Mouse (Mus musculus) embryonic facial prominence, embryonic 15.5 days (tissue): ENCODE results near the gene Gadd45a. TPM values are rescaled to one million over a fixed set of nuclear protein-coding genes. Genes with fewer than 3 reads are reported as not detected.

ENCODE experiments used
- ATAC-seq: fragments of 200-750 bp; cut with Nextera tagmentation; 2 replicates; pipeline ENCODE4 v1.8.0; 2017; ENCODE audit warnings: low read depth, moderate TSS enrichment; ENCODE audit not compliant: insufficient number of reproducible peaks, low FRiP score, low TSS enrichment
- H3K27ac ChIP-seq: fragments of 300-500 bp; sonication (generic); replicated peaks from 2 replicates; pipeline ENCODE4 v1.5.1; 2015; ENCODE audit warnings: mild to moderate bottlenecking, inconsistent platforms
- H3K27me3 ChIP-seq: fragments of 300-500 bp; sonication (generic); 2 replicates; pipeline ENCODE4 v1.6.1; 2015; ENCODE audit warnings: inconsistent platforms
- H3K36me3 ChIP-seq: fragments of 300-500 bp; sonication (generic); 2 replicates; pipeline ENCODE4 v1.6.1; 2015; ENCODE audit warnings: mild to moderate bottlenecking, inconsistent platforms
- H3K4me1 ChIP-seq: fragments of 300-500 bp; sonication (generic); 2 replicates; pipeline ENCODE4 v1.6.1; 2015; ENCODE audit warnings: inconsistent platforms
- H3K4me2 ChIP-seq: fragments of 300-500 bp; sonication (generic); replicated peaks from 2 replicates; pipeline ENCODE4 v1.6.1; 2015; ENCODE audit warnings: mild to moderate bottlenecking, inconsistent platforms
- H3K4me3 ChIP-seq: fragments of 300-500 bp; sonication (generic); replicated peaks from 2 replicates; pipeline ENCODE4 v1.5.1; 2015; ENCODE audit warnings: mild to moderate bottlenecking, inconsistent platforms
- H3K9ac ChIP-seq: fragments of 300-500 bp; sonication (generic); 2 replicates; pipeline ENCODE4 v1.6.1; 2015; ENCODE audit warnings: inconsistent platforms
- H3K9me3 ChIP-seq: fragments of 300-500 bp; sonication (generic); replicated peaks from 2 replicates; pipeline ENCODE4 v1.6.1; 2016; ENCODE audit warnings: inconsistent platforms
- WGBS: fragments of 180-500 bp; shearing (Covaris S2); methylation state at CpG from one replicate; pipeline ENCODE4 v1.1.7; 2015; 5-methylcytosine and 5-hydroxymethylcytosine counted together
- polyA plus RNA-seq: library from polyadenylated mRNA; unstranded; fragments of >200 nt; fragmentation: Nextera tagmentation; extraction: Ambion mirVana; gene quantifications from 2 replicates; pipeline ENCODE4 v1.2.1, GENCODE M21; 2015

Gadd45a gene
- polyA plus RNA-seq, 1 experiment from 2014 or later: 18.5 TPM

- no peak overlapping the region for H3K4me3 ChIP-seq
- peaks cover 13% of the 10 kb centered on the region; the same call in 1 of the 2 replicates for H3K4me1 ChIP-seq
- H3K9me3 ChIP-seq: no peaks in the 10 kb centered on the region
- ATAC-seq: no peak
- no peaks in the 10 kb centered on the region for H3K36me3 ChIP-seq
- H3K27ac ChIP-seq: no peak overlapping the region
- WGBS: 97% methylated on average over 1 of the region's 1 CpGs
- no peaks in the 10 kb centered on the region for H3K27me3 ChIP-seq
- H3K4me2 ChIP-seq: no peak overlapping the region
- H3K9ac ChIP-seq: no peak overlapping the region
Observed at GRCm38 (mm10) chr6:66995825-66996224, 41.4 kb downstream of the Gadd45a start.

- H3K27me3 ChIP-seq: no peaks in the 10 kb centered on the region
- ATAC-seq: no peak
- no peak overlapping the region for H3K4me2 ChIP-seq
- H3K9ac ChIP-seq: no peak overlapping the region
- no peak overlapping the region for H3K4me3 ChIP-seq
- H3K27ac ChIP-seq: no peak overlapping the region
- H3K4me1 ChIP-seq: peaks cover 13% of the 10 kb centered on the region; the same call in 1 of the 2 replicates
- no peaks in the 10 kb centered on the region for H3K9me3 ChIP-seq
- WGBS: 95% methylated on average over 8 of the region's 8 CpGs
- no peaks in the 10 kb centered on the region for H3K36me3 ChIP-seq
Observed at GRCm38 (mm10) chr6:66994981-66995380, 42.3 kb downstream of the Gadd45a start.

- H3K27ac ChIP-seq: no peak overlapping the region
- H3K4me3 ChIP-seq: no peak overlapping the region
- ATAC-seq: no peak
- H3K27me3 ChIP-seq: no peaks in the 10 kb centered on the region
- no peak overlapping the region for H3K9ac ChIP-seq
- no peak overlapping the region for H3K4me2 ChIP-seq
- no peaks in the 10 kb centered on the region for H3K9me3 ChIP-seq
- WGBS: 81% methylated on average over 8 of the region's 8 CpGs
- H3K4me1 ChIP-seq: peaks cover 9% of the 10 kb centered on the region; the same call in 1 of the 2 replicates
- no peaks in the 10 kb centered on the region for H3K36me3 ChIP-seq
Observed at GRCm38 (mm10) chr6:66992786-66993185, 44.5 kb downstream of the Gadd45a start.

- no peaks in the 10 kb centered on the region for H3K9me3 ChIP-seq
- H3K4me3 ChIP-seq: no peak overlapping the region
- H3K4me2 ChIP-seq: no peak overlapping the region
- no peaks in the 10 kb centered on the region for H3K27me3 ChIP-seq
- no peak overlapping the region for H3K27ac ChIP-seq
- ATAC-seq: no peak
- H3K9ac ChIP-seq: no peak overlapping the region
- H3K4me1 ChIP-seq: peaks cover 9% of the 10 kb centered on the region; the same call in 1 of the 2 replicates
- 58% methylated on average over 9 of the region's 9 CpGs for WGBS
- no peaks in the 10 kb centered on the region for H3K36me3 ChIP-seq
Observed at GRCm38 (mm10) chr6:66992232-66992631, 45.0 kb downstream of the Gadd45a start.

- no peaks in the 10 kb centered on the region for H3K27me3 ChIP-seq
- H3K36me3 ChIP-seq: no peaks in the 10 kb centered on the region
- peaks cover 9% of the 10 kb centered on the region; the same call in 1 of the 2 replicates for H3K4me1 ChIP-seq
- WGBS: 50% methylated on average over 3 of the region's 3 CpGs
- no peak for ATAC-seq
- H3K9ac ChIP-seq: no peak overlapping the region
- no peak overlapping the region for H3K27ac ChIP-seq
- H3K4me2 ChIP-seq: no peak overlapping the region
- H3K4me3 ChIP-seq: no peak overlapping the region
- no peaks in the 10 kb centered on the region for H3K9me3 ChIP-seq
Observed at GRCm38 (mm10) chr6:66989518-66989917, 47.7 kb downstream of the Gadd45a start.

GRCm38 (mm10) chr6:66989037-66989436 is 48.2 kb downstream of the Gadd45a start:
- H3K4me2 ChIP-seq: no peak overlapping the region
- no peak for ATAC-seq
- H3K9ac ChIP-seq: no peak overlapping the region
- H3K27me3 ChIP-seq: no peaks in the 10 kb centered on the region
- no peak overlapping the region for H3K4me3 ChIP-seq
- H3K4me1 ChIP-seq: peaks cover 9% of the 10 kb centered on the region; the same call in 1 of the 2 replicates
- no peak overlapping the region for H3K27ac ChIP-seq
- no peaks in the 10 kb centered on the region for H3K9me3 ChIP-seq
- 77% methylated on average over 6 of the region's 6 CpGs for WGBS
- no peaks in the 10 kb centered on the region for H3K36me3 ChIP-seq

GRCm38 (mm10) chr6:66988363-66988762 is 48.9 kb downstream of the Gadd45a start:
- Histone ChIP-seq H3K27ac (no peak overlapping the region), H3K27me3 (no peaks in the 10 kb centered on the region), H3K4me3 (no peak overlapping the region), H3K36me3 (no peaks in the 10 kb centered on the region), H3K9ac (no peak overlapping the region), H3K9me3 (no peaks in the 10 kb centered on the region), H3K4me2 (no peak overlapping the region), H3K4me1 (peaks cover 9% of the 10 kb centered on the region; the same call in 1 of the 2 replicates)
- 82% methylated on average over 9 of the region's 9 CpGs for WGBS
- no peak for ATAC-seq

- Histone ChIP-seq H3K9me3 (no peaks in the 10 kb centered on the region), H3K27me3 (no peaks in the 10 kb centered on the region), H3K4me1 (peaks cover 5% of the 10 kb centered on the region; the same call in 1 of the 2 replicates), H3K4me2 (no peak overlapping the region), H3K9ac (no peak overlapping the region), H3K27ac (no peak overlapping the region), H3K36me3 (no peaks in the 10 kb centered on the region), H3K4me3 (no peak overlapping the region)
- ATAC-seq: no peak
- 55% methylated on average over 3 of the region's 3 CpGs for WGBS
Observed at GRCm38 (mm10) chr6:66987643-66988042, 49.6 kb downstream of the Gadd45a start.

GRCm38 (mm10) chr6:66986063-66986462 is 51.2 kb downstream of the Gadd45a start:
- no peaks in the 10 kb centered on the region for H3K9me3 ChIP-seq
- no peak overlapping the region for H3K27ac ChIP-seq
- no peak for ATAC-seq
- no peak overlapping the region for H3K4me2 ChIP-seq
- WGBS: 84% methylated on average over 12 of the region's 12 CpGs
- H3K9ac ChIP-seq: no peak overlapping the region
- H3K36me3 ChIP-seq: no peaks in the 10 kb centered on the region
- H3K27me3 ChIP-seq: no peaks in the 10 kb centered on the region
- no peak overlapping the region for H3K4me3 ChIP-seq
- H3K4me1 ChIP-seq: no peaks in the 10 kb centered on the region

GRCm38 (mm10) chr6:66985500-66985899 is 51.8 kb downstream of the Gadd45a start:
- Histone ChIP-seq H3K4me2 (no peak overlapping the region), H3K9ac (no peak overlapping the region), H3K4me1 (no peaks in the 10 kb centered on the region), H3K4me3 (no peak overlapping the region), H3K9me3 (no peaks in the 10 kb centered on the region), H3K27me3 (no peaks in the 10 kb centered on the region), H3K36me3 (no peaks in the 10 kb centered on the region), H3K27ac (no peak overlapping the region)
- WGBS: 63% methylated on average over 7 of the region's 7 CpGs
- no peak for ATAC-seq
